Mouse (Mus musculus) hindbrain, embryonic 14.5 days (tissue): ENCODE results near the gene Fam217a. TPM values are rescaled to one million over a fixed set of nuclear protein-coding genes. Genes with fewer than 3 reads are reported as not detected.
A peak's percentile ranks its signal among the peaks of the same experiment; 100 is the strongest.
"Not testable (repeated sequence)": the region's sequence is repeated elsewhere in the genome, so short reads cannot be mapped to it uniquely, and the experiment has no call there.

ENCODE experiments used
- ATAC-seq: fragments of 200-750 bp; cut with Nextera tagmentation; 2 replicates; pipeline ENCODE4 v1.8.0; 2017; ENCODE audit warnings: moderate number of reproducible peaks, mild to moderate bottlenecking, moderate TSS enrichment, moderate library complexity; ENCODE audit not compliant: low FRiP score
- DNase-seq: peaks from one replicate; pipeline ENCODE4 v3.0.0-alpha.2; 2015; ENCODE audit warnings: low spot score
- H3K27ac ChIP-seq: fragments of 300-500 bp; sonication (generic); 2 replicates; pipeline ENCODE4 v1.5.1; 2014; ENCODE audit warnings: mild to moderate bottlenecking, moderate library complexity
- H3K27me3 ChIP-seq: fragments of 300-500 bp; sonication (generic); 2 replicates; pipeline ENCODE4 v1.6.1; 2014; ENCODE audit warnings: mild to moderate bottlenecking, low read length, mixed read lengths; ENCODE audit not compliant: control insufficient read depth, insufficient read depth
- H3K36me3 ChIP-seq: fragments of 300-500 bp; sonication (generic); replicated peaks from 2 replicates; pipeline ENCODE4 v1.6.1; 2014; ENCODE audit not compliant: control insufficient read depth, insufficient read depth
- H3K4me1 ChIP-seq: fragments of 300-500 bp; sonication (generic); replicated peaks from 2 replicates; pipeline ENCODE4 v1.6.1; 2014; ENCODE audit warnings: antibody characterized with exemption, low read length, mixed read lengths; ENCODE audit not compliant: control insufficient read depth, insufficient read depth
- H3K4me2 ChIP-seq: fragments of 300-500 bp; sonication (generic); replicated peaks from 2 replicates; pipeline ENCODE4 v1.6.1; 2014; ENCODE audit warnings: mild to moderate bottlenecking, moderate library complexity
- H3K4me3 ChIP-seq: fragments of 300-500 bp; sonication (generic); replicated peaks from 2 replicates; pipeline ENCODE4 v1.5.1; 2014; ENCODE audit warnings: mild to moderate bottlenecking, low read length
- H3K9ac ChIP-seq: fragments of 300-500 bp; sonication (generic); 2 replicates; pipeline ENCODE4 v1.6.1; 2014
- H3K9me3 ChIP-seq: fragments of 300-500 bp; sonication (generic); 2 replicates; pipeline ENCODE4 v1.6.1; 2016; ENCODE audit warnings: low read length; ENCODE audit not compliant: control insufficient read depth
- WGBS: fragments of 180-500 bp; shearing (Covaris S2); extraction: QIAGEN DNeasy Blood & Tissue Kit; methylation state at CpG from one replicate; pipeline ENCODE4 v1.1.7; 2014; 5-methylcytosine and 5-hydroxymethylcytosine counted together
- polyA plus RNA-seq: library from polyadenylated mRNA; unstranded; fragments of >200 nt; fragmentation: Nextera tagmentation; extraction: Ambion mirVana; gene quantifications from 2 replicates; pipeline ENCODE4 v1.2.1, GENCODE M21; 2014

Gene Fam217a
- polyA plus RNA-seq, 1 experiment from 2014 or later = 1.4 TPM

DNA sequence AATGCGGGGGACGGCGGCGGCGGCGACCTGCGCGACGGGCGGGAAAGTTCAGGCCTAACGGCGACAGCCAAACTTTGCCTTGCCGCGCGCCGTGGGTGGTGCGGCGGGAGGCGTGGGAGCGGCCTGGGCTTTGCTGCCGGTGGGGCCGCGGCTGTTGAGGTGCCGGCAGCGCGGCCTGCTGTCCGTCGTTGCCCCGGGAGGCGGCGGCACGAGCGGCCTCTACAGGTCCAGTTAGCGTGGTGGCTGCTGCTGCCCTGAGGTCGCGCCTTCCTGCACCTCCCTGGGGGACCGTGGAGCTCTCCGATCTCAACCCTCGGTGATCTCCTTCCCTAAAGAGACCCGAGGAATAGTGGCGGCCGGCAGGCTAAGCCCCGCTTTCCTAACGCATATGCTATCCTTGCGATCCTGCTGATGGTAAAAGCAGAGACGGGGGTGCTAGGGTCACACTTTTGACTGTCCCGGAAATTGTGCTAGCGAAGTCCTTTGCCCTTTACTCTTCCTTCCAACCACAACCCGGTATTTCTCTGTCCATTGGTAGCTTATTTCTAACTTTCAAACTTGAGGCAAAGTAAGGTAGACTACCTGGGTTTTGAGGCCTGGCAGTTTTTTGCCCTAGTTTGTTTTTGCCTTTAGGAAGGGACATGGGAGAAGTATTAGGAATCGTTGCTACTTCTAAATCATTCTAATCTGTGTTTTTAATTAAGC lies 48.2 kb downstream of the Fam217a start:
- Histone ChIP-seq H3K4me2 (peak overlapping the region; percentile 93), H3K4me1 (peaks cover 28% of the 10 kb centered on the region), H3K27ac (peak overlapping the region; percentile 94), H3K9ac (peak overlapping the region; percentile 87), H3K9me3 (no peaks in the 10 kb centered on the region), H3K27me3 (no peaks in the 10 kb centered on the region), H3K36me3 (no peaks in the 10 kb centered on the region), H3K4me3 (peak overlapping the region; percentile 82)
- DNase-seq (peak; percentile 40), ATAC-seq (peak; percentile 16; the same call in 1 of the 2 replicates)
- WGBS = under 1% methylated on average over 39 of the region's 50 CpGs

DNA sequence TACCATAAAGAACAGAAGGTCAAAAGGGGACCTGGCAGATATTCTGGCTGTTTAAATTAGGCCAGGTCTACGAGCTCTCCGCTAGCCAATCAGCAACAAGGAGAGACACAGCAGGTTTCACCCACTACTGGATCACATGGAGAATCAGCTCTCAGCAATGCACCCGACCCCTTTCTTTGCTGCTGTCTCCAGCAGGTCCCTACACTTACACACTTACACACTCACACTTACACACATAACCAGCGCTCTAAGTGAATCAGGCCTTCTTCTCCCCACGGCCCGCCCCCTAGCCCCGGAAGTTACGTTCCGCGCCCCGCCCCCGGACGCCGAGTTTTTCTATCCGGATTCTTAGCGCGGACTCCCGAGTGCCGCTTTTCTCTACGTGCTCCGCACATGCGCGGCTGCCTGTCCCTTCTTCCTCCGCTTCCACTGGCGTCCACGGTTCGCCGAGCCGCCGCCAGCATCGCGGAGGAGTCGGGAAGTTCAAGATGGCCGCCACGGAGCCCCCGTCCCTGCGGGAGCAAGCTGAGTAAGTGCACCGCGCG lies 48.9 kb downstream of the Fam217a start, which contains the start of gene Prpf4b:
Prpf4b (plus strand) TSS at position 137 of the 545 bp plus-strand sequence.
- Histone ChIP-seq H3K4me1 (peaks cover 28% of the 10 kb centered on the region), H3K36me3 (no peaks in the 10 kb centered on the region), H3K9ac (peak within 1 kb of the TSS; percentile 87), H3K27ac (peak within 1 kb of the TSS; percentile 94), H3K4me3 (peak within 1 kb of the TSS; percentile 82), H3K4me2 (peak within 1 kb of the TSS; percentile 93), H3K27me3 (no peaks in the 10 kb centered on the region), H3K9me3 (no peaks in the 10 kb centered on the region)
- 1% methylated on average over 40 of the region's 40 CpGs for WGBS
- DNase-seq (peak; percentile 92), ATAC-seq (peak; percentile 88)

DNA sequence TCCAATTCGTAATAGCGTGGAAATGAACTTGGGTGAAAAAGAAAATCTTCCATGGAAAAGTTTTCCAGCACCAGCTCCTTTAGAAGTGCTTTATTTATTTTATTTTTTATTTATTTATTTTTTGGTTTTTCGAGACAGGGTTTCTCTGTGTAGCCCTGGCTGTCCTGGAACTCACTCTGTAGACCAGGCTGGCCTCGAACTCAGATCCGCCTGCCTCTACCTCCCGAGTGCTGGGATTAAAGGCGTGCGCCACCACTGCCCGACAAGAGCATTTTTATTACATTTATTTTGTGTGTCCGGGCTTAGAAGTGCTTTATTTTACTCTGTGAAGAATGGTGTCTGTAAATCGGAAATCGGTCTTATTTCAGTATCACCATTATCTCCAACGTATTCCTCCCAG lies 49.4 kb downstream of the Fam217a start:
- WGBS = 25% methylated on average over 13 of the region's 13 CpGs
- Histone ChIP-seq H3K4me2 (peak overlapping the region; percentile 93), H3K4me1 (peaks cover 28% of the 10 kb centered on the region), H3K27ac (peak overlapping the region; percentile 94), H3K9ac (peak overlapping the region; percentile 87), H3K4me3 (peak overlapping the region; percentile 82)
- not testable (repeated sequence) for H3K27me3 ChIP-seq, ATAC-seq, H3K9me3 ChIP-seq, DNase-seq, H3K36me3 ChIP-seq

DNA sequence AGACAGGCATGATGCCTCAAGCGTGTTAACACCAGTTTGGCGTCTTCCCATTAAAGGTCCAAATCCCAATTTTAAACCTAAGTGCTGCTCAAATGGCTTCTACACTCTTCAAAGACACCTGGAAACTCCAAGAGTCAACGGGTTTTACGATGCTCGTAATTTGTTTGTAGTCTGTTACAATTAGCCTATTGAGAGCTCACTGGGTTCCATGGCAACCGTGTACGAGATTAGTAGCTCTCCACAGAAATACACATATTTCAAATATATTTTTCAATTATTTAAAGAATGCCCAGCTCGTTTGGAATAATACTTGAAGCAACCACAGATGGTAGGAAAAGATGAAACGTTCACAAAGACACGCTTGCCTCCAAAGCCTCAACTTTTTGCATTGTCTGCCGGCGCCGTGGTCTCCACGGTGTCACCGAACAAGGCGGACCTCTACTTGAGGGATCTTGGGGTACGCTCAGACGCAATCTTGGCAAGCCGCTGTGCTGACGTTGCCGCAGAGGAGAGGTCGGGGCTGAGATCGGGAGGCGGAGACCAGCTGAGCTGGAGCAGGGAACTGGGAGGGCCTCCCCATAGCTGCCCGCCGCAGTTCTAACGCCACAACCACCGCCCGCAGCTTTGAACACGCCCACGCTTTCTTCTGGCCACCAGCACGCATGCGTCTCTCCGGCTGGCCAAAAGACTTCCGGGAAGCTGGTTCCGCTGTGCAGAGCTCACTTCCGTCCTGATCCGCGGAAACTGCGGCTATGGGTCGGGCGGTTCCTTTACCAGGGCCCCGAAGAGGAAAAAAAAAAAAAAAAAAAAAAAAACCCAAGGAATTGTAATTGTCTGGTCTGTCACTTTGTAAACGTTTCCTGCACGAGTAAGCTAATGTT lies 50.1 kb downstream of the Fam217a start:
- Histone ChIP-seq H3K4me1 (peaks cover 28% of the 10 kb centered on the region), H3K4me2 (peak overlapping the region; percentile 93), H3K9me3 (no peaks in the 10 kb centered on the region), H3K9ac (peak overlapping the region; percentile 87), H3K4me3 (peak overlapping the region; percentile 82), H3K27me3 (no peaks in the 10 kb centered on the region), H3K27ac (peak overlapping the region; percentile 94), H3K36me3 (no peaks in the 10 kb centered on the region)
- DNase-seq = peak; percentile 95
- peak; percentile 94 for ATAC-seq
- WGBS = 3% methylated on average over 45 of the region's 45 CpGs

DNA sequence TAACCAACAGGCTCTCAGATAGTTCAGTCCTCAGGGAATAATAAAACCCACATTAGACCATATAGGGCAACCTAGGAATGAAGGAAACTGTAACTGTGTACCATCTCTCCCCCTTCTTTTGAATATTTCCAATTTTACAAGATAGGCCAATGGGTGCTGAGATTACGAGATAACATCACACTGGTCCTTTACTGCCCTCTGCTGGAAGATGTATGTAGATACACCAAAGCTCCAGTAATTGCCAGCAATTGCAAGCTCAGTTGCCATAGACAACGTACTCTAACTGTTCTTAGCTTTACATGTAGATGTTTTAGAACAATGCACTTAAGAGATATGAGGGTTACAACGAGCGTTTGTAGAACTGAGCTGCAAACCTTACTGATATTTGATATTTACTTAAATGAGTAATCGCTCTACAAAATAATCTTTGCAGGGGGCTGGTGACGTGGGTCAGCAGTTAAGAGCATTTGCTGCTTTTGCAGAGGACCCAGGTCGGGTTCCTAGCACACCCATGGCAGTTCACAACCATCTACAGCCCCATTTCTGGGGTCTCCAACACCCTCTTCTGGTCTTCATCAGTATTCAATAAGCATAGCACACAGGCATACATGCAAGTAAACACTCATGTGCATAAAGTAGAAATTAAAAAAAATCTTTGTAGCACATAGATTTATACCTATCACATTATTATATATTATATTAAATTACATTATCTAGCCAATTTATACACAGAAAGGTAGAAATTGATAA lies 59.5 kb downstream of the Fam217a start:
- no peaks in the 10 kb centered on the region for H3K4me1 ChIP-seq
- 37% methylated on average over 7 of the region's 7 CpGs for WGBS

DNA sequence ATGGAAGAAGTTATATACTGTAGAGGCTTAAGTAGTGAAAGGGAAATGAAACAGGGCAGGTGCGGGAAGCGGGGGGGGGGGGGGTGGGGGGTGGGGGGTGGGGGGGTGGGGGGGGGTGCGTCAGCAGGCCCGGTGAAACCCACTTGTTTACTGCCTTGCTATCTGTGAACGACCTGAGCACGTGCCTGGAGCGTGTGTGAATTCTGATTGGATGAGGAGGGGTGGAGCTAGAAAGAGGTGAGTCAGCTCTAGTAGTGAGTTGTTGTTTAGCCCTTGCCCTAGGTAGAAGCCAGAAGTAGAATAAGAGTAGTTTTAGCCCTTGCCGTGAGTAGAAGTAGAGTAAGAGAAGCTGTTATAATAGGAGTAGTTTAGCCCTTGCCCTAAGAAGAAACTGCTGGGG lies 62.9 kb downstream of the Fam217a start:
- not testable (repeated sequence) for H3K36me3 ChIP-seq, DNase-seq, H3K4me1 ChIP-seq, H3K9me3 ChIP-seq, H3K4me3 ChIP-seq, H3K27me3 ChIP-seq, H3K27ac ChIP-seq, H3K4me2 ChIP-seq, ATAC-seq, H3K9ac ChIP-seq
- 63% methylated on average over 7 of the region's 8 CpGs for WGBS

More for the DNA sequence above, 59.5 kb downstream of the Fam217a start:
- no peak overlapping the region for H3K27ac ChIP-seq
- no peak overlapping the region for H3K4me2 ChIP-seq
- ATAC-seq (peak; percentile 65), DNase-seq (peak; percentile 96)
- no peaks in the 10 kb centered on the region for H3K27me3 ChIP-seq
- no peaks in the 10 kb centered on the region for H3K9me3 ChIP-seq
- H3K36me3 ChIP-seq = no peaks in the 10 kb centered on the region
- no peak overlapping the region for H3K4me3 ChIP-seq
- H3K9ac ChIP-seq = no peak overlapping the region

Other genes starting within 250 kb of the Fam217a start
- gene Fam50b, start 189.5 kb downstream of the Fam217a start, polyA plus RNA-seq = not detected in 2 replicates
- 65.1 and 71.7 TPM in 2 replicates for gene Prpf4b, start 49.0 kb downstream of the Fam217a start, polyA plus RNA-seq
- not detected in 2 replicates for gene 4933417A18Rik, start 99 bp upstream of the Fam217a start, polyA plus RNA-seq
- gene Eci3, start 39.5 kb upstream of the Fam217a start, polyA plus RNA-seq = 0.86 and 1.1 TPM in 2 replicates
- gene Eci2, start 102.8 kb upstream of the Fam217a start, polyA plus RNA-seq = 114 and 116 TPM in 2 replicates